Mouse (Mus musculus): ENCODE measurements around the gene P2rx6. TPM values are rescaled to one million over a fixed set of nuclear protein-coding genes. Genes with fewer than 3 reads are reported as not detected.

The P2rx6 gene
- total RNA-seq, 1 experiment: 0.09 TPM

DNA sequence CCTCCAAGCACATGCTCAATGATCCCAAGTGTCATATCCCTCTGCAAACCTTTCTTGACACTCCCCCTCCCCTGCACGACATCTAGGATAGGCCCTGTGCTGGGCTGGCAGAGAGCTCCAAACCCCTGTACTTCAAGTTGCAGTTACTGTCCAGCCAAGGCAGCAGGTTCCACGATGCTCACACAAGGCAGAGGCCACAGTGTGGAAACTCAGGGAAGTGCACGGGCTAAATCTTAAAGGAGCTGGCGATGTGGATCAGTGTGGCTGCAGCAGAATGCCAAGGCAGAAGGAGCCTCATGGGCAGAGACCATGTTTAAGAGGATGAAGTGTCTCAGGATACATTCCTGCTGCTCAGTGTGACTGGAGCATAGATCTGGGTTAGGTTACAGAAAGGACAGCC, 4.5 kb downstream of the P2rx6 start:
- in situ Hi-C loops (cut with MboI; ENCODE audit: low sequenced_read_pairs in 2 of 2, unreplicated experiment in 2 of 2): no loop called here
- Histone ChIP-seq H3K4me1 (ENCODE audit: control insufficient read depth in 2 of 2, insufficient read depth in 2 of 2, low read length in 2 of 2, poor library complexity in 1 of 2) (peaks cover 0 to 5% of the 10 kb centered on the region in 2 experiments; a peak in 2 of 4 replicates), H3K9me3 (ENCODE audit: control insufficient read depth, insufficient read depth, low read depth, low read length) (no peaks in the 10 kb centered on the region), H3K9ac (ENCODE audit: insufficient read depth, low read depth, low read length, poor library complexity, severe bottlenecking) (no peak overlapping the region), H3K36me3 (ENCODE audit: control insufficient read depth, insufficient read depth, low read length, poor library complexity, severe bottlenecking) (no peaks in the 10 kb centered on the region), H3K4me3 (ENCODE audit: insufficient read depth in 1 of 2, low read depth in 1 of 2, low read length in 2 of 2, poor library complexity in 1 of 2, severe bottlenecking in 1 of 2) (no peak overlapping the region), H3K27ac (ENCODE audit: insufficient read depth, low read depth, low read length, poor library complexity, severe bottlenecking) (no peak overlapping the region)
- no peak for DNase-seq (ENCODE audit: low read depth, low spot score)
- TF ChIP-seq MAFK (IDR thresholded peaks at IDR 0.05; ENCODE audit: insufficient read depth, low read depth, low read length): no peak
- TF ChIP-seq ZNF384 (IDR thresholded peaks at IDR 0.05; ENCODE audit: low read depth, low read length): no peak
- TF ChIP-seq CHD2 (IDR thresholded peaks at IDR 0.05; ENCODE audit: low read depth, low read length): no peak
- TF ChIP-seq ZC3H11A (IDR thresholded peaks at IDR 0.05; ENCODE audit: borderline replicate concordance, low read depth, low read length): no peak
- TF ChIP-seq HCFC1 (IDR thresholded peaks at IDR 0.05; ENCODE audit: borderline replicate concordance, insufficient read depth, low read length): no peak

- peak overlapping the region; percentile 66 for H3K9ac ChIP-seq (ENCODE audit: insufficient read depth, low read depth, low read length, poor library complexity, severe bottlenecking)
- in situ Hi-C loops (cut with MboI; ENCODE audit: low sequenced_read_pairs in 2 of 2, unreplicated experiment in 2 of 2): no loop called here
- TF ChIP-seq MAFK (IDR thresholded peaks at IDR 0.05; ENCODE audit: insufficient read depth, low read depth, low read length) (no peak), ZC3H11A (IDR thresholded peaks at IDR 0.05; ENCODE audit: borderline replicate concordance, low read depth, low read length) (no peak), CHD2 (IDR thresholded peaks at IDR 0.05; ENCODE audit: low read depth, low read length) (no peak), HCFC1 (IDR thresholded peaks at IDR 0.05; ENCODE audit: borderline replicate concordance, insufficient read depth, low read length) (no peak), ZNF384 (IDR thresholded peaks at IDR 0.05; ENCODE audit: low read depth, low read length) (no peak)
- peak overlapping the region; percentile 74 to 75 for H3K4me3 ChIP-seq (ENCODE audit: insufficient read depth in 1 of 2, low read depth in 1 of 2, low read length in 2 of 2, poor library complexity in 1 of 2, severe bottlenecking in 1 of 2)
- H3K27ac ChIP-seq (ENCODE audit: insufficient read depth, low read depth, low read length, poor library complexity, severe bottlenecking): no peak overlapping the region
- DNase-seq (ENCODE audit: low read depth, low spot score): no peak
- no peaks in the 10 kb centered on the region for H3K36me3 ChIP-seq (ENCODE audit: control insufficient read depth, insufficient read depth, low read length, poor library complexity, severe bottlenecking)
- no peaks in the 10 kb centered on the region for H3K9me3 ChIP-seq (ENCODE audit: control insufficient read depth, insufficient read depth, low read depth, low read length)
- H3K4me1 ChIP-seq (ENCODE audit: control insufficient read depth in 2 of 2, insufficient read depth in 2 of 2, low read length in 2 of 2, poor library complexity in 1 of 2): peaks cover 0 to 6% of the 10 kb centered on the region in 2 experiments; a peak in 1 of 4 replicates
These were observed 14.5 kb downstream of the P2rx6 start for GRCm38 (mm10) chr16:17575870-17576824.

DNA sequence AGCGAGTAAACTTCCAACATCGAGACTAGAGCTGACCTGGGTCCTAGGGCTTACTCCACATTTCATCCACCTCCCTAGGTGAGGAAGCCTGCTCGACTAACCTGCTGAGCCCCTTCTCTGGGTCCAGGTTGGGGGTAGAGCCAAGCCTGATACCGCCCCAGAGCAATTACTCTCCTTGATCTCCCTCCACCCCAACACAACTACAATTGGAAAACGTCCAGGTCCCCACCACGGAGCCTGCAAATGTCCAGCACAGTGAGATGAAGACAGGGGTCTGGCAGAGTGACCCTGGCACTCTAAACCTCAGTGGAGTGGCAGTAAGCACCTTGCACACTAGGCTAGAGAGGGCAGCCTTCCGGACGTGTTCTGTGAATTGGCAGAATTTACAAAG, 15.1 kb downstream of the P2rx6 start:
- peak overlapping the region; percentile 74 to 75 for H3K4me3 ChIP-seq (ENCODE audit: insufficient read depth in 1 of 2, low read depth in 1 of 2, low read length in 2 of 2, poor library complexity in 1 of 2, severe bottlenecking in 1 of 2)
- in situ Hi-C loops (cut with MboI; ENCODE audit: low sequenced_read_pairs in 2 of 2, unreplicated experiment in 2 of 2): no loop called here
- peaks cover 0 to 6% of the 10 kb centered on the region in 2 experiments; a peak in 1 of 4 replicates for H3K4me1 ChIP-seq (ENCODE audit: control insufficient read depth in 2 of 2, insufficient read depth in 2 of 2, low read length in 2 of 2, poor library complexity in 1 of 2)
- DNase-seq (ENCODE audit: low read depth, low spot score): no peak
- H3K9me3 ChIP-seq (ENCODE audit: control insufficient read depth, insufficient read depth, low read depth, low read length): no peaks in the 10 kb centered on the region
- no peaks in the 10 kb centered on the region for H3K36me3 ChIP-seq (ENCODE audit: control insufficient read depth, insufficient read depth, low read length, poor library complexity, severe bottlenecking)
- peak overlapping the region; percentile 66; the same call in 1 of the 2 replicates for H3K9ac ChIP-seq (ENCODE audit: insufficient read depth, low read depth, low read length, poor library complexity, severe bottlenecking)
- H3K27ac ChIP-seq (ENCODE audit: insufficient read depth, low read depth, low read length, poor library complexity, severe bottlenecking): no peak overlapping the region
- TF ChIP-seq CHD2 (IDR thresholded peaks at IDR 0.05; ENCODE audit: low read depth, low read length): no peak
- TF ChIP-seq ZC3H11A (IDR thresholded peaks at IDR 0.05; ENCODE audit: borderline replicate concordance, low read depth, low read length): no peak
- TF ChIP-seq ZNF384 (IDR thresholded peaks at IDR 0.05; ENCODE audit: low read depth, low read length): no peak
- TF ChIP-seq HCFC1 (IDR thresholded peaks at IDR 0.05; ENCODE audit: borderline replicate concordance, insufficient read depth, low read length): no peak
- TF ChIP-seq MAFK (IDR thresholded peaks at IDR 0.05; ENCODE audit: insufficient read depth, low read depth, low read length): no peak

DNA sequence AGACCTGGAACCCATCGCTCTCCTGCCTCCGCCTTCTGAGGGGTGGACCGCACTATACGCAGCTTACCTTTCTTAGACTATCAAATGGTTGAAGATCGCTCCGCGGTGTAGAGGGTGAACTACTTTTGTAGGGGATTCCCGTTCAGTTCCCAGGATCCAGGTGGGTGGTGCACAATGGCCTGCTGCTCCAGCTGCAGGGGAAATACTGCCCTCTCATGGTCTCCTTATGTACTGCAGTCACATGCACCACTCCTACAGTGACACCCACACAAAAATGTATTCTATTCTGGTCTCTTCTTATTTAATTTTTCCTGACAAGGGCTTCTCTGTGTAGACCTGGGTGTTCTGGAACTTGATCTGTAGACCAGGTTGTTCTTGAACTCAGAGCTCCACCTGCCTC, 21.4 kb downstream of the P2rx6 start, which contains the start of gene Slc7a4:
Gene Slc7a4 (minus strand): TSS at position 151 of the 400 bp plus-strand sequence.
- no peaks in the 10 kb centered on the region for H3K9me3 ChIP-seq (ENCODE audit: control insufficient read depth, insufficient read depth, low read depth, low read length)
- H3K27ac ChIP-seq (ENCODE audit: insufficient read depth, low read depth, low read length, poor library complexity, severe bottlenecking): no peak within 1 kb of the TSS
- TF ChIP-seq ZC3H11A (IDR thresholded peaks at IDR 0.05; ENCODE audit: borderline replicate concordance, low read depth, low read length): peak; percentile 11; the same call in 1 of the 2 replicates
- TF ChIP-seq CHD2 (IDR thresholded peaks at IDR 0.05; ENCODE audit: low read depth, low read length): no peak
- no peaks in the 10 kb centered on the region for H3K36me3 ChIP-seq (ENCODE audit: control insufficient read depth, insufficient read depth, low read length, poor library complexity, severe bottlenecking)
- peak; percentile 88 for DNase-seq (ENCODE audit: low read depth, low spot score)
- H3K4me3 ChIP-seq (ENCODE audit: insufficient read depth in 1 of 2, low read depth in 1 of 2, low read length in 2 of 2, poor library complexity in 1 of 2, severe bottlenecking in 1 of 2): peak within 1 kb of the TSS in 1 of 2 experiments; percentile 8; a peak in 1 of 4 replicates
- H3K9ac ChIP-seq (ENCODE audit: insufficient read depth, low read depth, low read length, poor library complexity, severe bottlenecking): no peak within 1 kb of the TSS
- no peaks in the 10 kb centered on the region for H3K4me1 ChIP-seq (ENCODE audit: control insufficient read depth in 2 of 2, insufficient read depth in 2 of 2, low read length in 2 of 2, poor library complexity in 1 of 2)
- in situ Hi-C loops (cut with MboI; ENCODE audit: low sequenced_read_pairs in 2 of 2, unreplicated experiment in 2 of 2): no loop called here

Measured in ES-E14 (cell line).